Mouse (Mus musculus) skeletal muscle tissue, adult 2 months (tissue): ENCODE results near the gene Bicc1.

Experiments used
- DNase-seq: peaks from one replicate; pipeline ENCODE4 v3.0.0-alpha.2; 2012; ENCODE audit warnings: low read depth, low spot score

Gene Bicc1

DNA sequence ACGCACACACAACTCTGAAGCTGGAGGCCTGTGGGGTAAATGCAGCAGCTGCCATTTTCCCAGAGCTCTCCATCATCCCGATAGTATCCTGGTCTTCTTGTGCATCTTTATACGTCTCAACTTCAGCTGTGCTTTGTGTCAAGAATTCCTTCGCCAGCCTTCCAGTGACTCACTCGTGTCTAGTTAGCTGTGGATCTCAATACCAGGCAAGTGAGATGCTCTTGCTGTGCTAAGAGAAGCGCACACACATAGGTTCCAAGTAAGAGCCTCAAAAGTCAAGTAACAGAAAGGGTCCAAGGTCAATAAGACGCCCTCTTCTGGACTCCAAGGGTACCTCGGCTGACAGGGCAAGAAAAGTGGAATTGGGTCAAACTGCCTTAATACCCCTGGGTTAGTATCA lies 37.0 kb downstream of the Bicc1 start:
- DNase-seq = no peak

DNA sequence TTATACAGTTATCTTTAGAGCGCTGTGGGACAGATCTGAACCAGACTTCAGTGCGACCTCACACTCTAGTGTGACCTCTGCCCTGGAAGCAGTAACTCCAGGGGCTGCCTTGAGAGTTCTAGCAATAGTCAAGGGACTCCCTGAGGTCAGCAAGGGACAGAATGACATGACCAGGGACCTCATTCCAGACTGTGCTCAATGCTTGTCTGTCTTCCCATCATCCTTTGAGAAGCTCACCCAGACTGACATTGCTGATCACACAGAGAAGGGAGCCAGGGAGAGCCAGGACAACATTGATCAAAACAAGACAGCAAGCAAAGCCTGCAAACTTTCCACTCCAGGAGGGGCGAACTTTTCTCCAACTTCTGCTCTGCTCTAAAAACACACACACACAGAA lies 38.7 kb downstream of the Bicc1 start:
- no peak for DNase-seq

DNA sequence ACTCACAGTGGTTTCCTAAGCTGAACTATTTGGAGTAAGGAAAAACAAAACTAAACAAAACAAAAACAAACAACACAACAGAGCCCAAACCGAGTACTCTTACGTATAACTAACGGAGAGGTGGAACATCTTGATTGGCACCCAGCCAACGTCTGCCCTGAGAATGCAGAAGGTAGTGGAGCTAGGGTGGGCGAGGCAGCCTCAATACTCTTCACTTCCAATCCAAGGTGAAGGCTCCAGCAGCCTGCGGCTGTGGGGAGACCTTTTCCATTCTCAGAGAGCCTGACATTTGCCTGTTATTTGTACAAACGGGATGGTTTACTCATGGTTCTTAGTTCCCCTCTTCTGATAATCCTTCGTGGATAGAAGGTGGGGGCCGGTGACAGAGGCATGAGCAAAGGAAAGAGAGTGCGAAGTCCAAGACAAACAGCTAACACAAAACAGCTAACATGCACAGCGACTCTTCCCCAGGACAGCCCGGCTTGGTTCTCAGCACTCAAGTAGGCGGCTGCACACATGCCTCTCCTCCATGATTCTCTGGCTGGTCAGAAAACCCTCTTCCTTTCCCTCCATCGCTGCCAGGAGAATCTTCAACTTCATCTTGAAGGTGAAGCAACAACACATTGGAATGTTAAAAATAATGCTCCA lies 39.3 kb downstream of the Bicc1 start:
- no peak for DNase-seq

GRCm38 (mm10) chr10:71119120-71119847 lies 40.2 kb downstream of the Bicc1 start:
- DNase-seq = peak; percentile 34

GRCm38 (mm10) chr10:71117766-71118165 lies 41.7 kb downstream of the Bicc1 start:
- DNase-seq = no peak

DNA sequence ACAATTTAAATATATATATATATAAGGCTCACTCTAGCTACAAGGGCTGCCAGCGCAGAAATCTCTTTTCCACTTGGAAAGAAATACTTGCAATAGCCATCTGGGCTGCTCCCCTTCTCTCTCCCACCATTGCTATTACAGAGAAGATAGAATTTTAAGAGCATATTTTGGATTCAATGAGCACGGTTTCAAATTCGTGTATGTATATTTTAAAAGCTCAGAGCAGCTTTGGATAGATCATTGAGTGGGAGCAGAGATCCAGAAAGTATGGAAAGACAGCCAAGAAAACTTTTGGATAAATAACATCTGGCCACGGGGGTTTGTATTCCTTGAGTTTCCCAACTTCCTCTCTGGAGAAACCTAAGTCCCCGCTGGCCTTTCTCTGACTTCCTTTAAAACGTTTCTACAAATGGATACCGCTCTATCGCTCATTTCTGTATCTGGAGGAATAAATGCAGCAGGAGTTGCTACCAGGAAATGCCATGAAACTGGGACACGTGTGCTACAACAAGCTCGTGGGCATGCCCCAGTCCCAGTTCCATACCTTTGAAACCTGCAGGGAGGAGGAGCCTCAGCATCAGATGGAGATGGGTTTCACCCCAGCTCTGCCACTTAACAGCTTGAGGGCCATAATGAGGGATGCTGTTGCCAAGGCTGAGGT lies 45.1 kb downstream of the Bicc1 start:
- DNase-seq = no peak

DNA sequence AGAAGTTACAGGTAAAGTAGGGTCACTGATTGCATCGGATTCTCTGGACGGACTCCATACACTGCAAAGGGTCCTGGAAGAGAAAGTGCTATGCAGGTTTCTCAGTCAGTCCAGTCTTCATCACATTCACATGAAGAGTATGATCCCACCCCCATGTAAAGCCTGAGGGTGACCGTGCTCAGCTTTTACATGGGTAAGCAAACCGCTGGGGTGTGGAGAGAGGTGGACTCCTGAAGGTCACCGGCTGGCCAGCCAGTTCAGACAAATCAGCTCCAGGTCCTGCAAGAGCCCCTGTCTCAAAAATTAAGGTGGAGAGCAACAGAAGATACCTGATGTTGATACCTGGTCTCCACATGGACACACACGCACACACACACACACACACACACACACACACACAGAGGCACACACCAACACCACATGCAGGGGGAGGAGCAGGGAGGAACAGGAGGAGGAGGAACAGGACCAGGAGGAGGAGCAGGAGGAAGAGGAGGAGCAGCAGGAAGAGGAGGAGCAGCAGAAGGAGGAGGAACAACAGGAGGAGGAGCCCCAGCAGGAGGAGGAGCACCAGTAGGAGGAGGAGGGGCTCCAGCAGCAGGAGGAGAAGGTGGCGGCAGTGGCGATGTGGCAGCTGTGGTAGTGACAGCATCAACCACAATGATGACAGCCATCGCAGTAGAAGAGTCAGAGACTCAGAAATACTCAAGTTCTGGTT lies 52.9 kb downstream of the Bicc1 start:
- DNase-seq = no peak

GRCm38 (mm10) chr10:71104791-71105190 lies 54.7 kb downstream of the Bicc1 start:
- DNase-seq = no peak

DNA sequence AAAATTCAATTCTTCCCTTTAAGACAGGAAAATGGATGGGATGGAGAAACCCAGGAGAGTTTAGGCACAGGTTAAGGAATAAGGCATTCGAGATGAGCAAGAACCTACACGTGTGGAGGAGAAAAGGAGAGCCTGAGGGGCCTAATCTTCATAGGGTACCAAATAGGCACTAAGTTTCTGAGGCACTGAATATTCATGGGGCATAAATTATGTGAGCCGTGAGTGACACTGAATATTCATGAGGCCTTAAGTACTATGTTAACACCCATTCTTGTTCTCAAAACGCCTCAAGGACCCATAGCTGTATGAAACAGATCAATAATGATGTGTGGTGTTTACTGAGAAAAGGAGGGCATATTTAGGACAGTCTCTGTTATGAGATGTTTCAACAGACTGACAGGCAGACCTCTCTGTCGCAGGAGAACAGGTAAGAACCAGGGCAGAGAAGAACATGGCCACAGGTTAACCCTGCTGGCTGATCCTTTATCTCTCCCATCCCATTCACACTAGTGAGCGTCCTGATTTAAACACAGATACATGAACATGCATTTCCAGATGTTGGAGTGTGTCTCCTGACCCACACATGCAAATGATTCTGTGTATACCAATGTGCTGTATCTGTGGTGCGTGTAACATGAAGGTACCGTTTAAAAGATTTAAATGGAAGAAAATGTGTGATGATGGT lies 58.5 kb downstream of the Bicc1 start:
- DNase-seq = no peak

- DNase-seq = no peak
These were observed 64.7 kb downstream of the Bicc1 start for GRCm38 (mm10) chr10:71094707-71095254.

GRCm38 (mm10) chr10:71093312-71093711 lies 66.2 kb downstream of the Bicc1 start:
- no peak for DNase-seq

DNA sequence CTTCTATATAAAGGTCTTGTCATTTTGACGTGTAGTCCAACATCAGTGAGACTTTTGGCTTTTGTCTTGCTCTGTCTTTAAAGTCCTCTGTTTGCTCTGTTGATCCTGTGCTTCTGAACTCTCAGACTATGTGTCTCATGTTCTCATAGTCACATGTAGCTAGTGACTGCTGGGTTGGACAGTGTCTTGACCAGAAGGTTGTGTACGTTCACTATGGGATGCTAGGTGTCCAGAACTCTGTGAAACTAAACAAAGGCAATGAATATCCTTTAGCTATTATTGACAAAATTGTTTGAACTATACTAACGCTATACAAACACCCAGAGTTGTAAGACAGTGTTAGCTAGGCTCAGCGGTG lies 72.2 kb downstream of the Bicc1 start:
- no peak for DNase-seq

- DNase-seq = no peak
These were observed 72.7 kb downstream of the Bicc1 start for GRCm38 (mm10) chr10:71086571-71087358.

GRCm38 (mm10) chr10:71082986-71083385 lies 76.5 kb downstream of the Bicc1 start:
- peak; percentile 65 for DNase-seq

DNA sequence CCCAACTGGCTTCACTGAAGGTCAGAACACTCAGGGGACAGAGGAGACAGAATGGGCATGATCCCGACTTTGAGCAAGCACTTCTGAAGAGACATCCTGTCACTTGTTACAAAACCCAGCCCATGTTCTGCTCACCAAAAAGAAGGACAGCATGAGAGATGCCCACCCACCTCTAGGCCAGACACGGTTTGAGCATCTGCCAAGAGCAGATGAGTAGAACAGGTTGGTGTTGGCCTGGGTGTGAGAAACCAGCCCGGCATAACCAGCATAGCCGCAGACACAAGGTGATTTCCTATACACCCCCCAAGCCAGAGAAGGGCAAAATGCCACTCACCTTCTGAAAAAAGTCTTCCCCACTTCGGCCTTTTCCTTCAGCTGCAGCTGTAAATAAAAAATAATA lies 80.6 kb downstream of the Bicc1 start:
- DNase-seq = no peak

- DNase-seq = no peak
These were observed 94.5 kb downstream of the Bicc1 start for GRCm38 (mm10) chr10:71065009-71065408.

GRCm38 (mm10) chr10:71064576-71064975 lies 94.9 kb downstream of the Bicc1 start:
- no peak for DNase-seq

- peak; percentile 74 for DNase-seq
These were observed 97.3 kb downstream of the Bicc1 start for GRCm38 (mm10) chr10:71062151-71062550.

- no peak for DNase-seq
These were observed 99.2 kb downstream of the Bicc1 start for GRCm38 (mm10) chr10:71060269-71060668.

DNA sequence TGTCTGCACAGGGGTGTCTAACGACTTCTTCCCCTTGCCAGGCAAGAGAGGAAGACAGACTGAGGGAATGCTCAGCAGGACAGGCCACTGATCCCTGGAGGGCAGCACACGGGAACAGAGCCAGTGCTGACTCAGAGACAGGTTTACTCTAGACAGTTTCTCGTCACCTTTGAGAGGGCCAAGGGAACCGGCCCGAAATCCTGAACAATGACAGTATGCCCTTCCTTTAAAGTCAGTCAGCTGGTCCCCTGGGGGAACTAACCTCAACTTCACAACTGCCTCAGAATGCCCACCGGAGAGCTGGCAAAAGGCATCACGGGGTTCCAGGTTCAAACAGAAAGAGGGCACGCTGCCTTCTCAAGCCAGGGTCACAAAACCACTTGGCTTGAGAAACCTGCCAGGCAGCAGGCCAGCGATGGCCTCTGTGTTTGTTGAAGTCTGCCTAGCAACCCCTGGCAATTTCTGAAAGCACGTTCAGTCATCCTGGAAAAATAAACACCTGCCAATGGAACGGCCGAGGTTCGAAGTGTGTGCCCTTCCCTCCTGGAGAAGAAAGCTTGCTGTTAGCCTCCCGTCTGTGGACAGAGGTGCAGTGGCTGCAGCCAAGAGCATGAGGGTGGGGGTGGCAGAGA lies 100.8 kb downstream of the Bicc1 start:
- DNase-seq = peak; percentile 72
